Mouse (Mus musculus): Measurements from ENCODE around the gene Spata18.

GRCm38 (mm10) chr5:73704757-73705156 lies 53.6 kb downstream of the Spata18 start:
- TF ChIP-seq CTCF (IDR thresholded peaks at IDR 0.05) = no peak
- TF ChIP-seq EP300 (IDR thresholded peaks at IDR 0.05) = no peak
